Mouse (Mus musculus) layer of hippocampus, adult 18-20 months (tissue): ENCODE measurements around the gene Srrt. TPM values are rescaled to one million over a fixed set of nuclear protein-coding genes. Genes with fewer than 3 reads are reported as not detected.

Experiments
- DNase-seq, 2 experiments: peaks; one replicate each; pipeline ENCODE4 v3.0.0; 2022; ENCODE audit warnings: low spot score in 2 of 2
- microRNA-seq, 2 experiments: library from miRNA; unstranded; fragments of <30 nt; microRNA quantifications; one replicate each; pipeline ENCODE4 v1.2.0; 2021
- total RNA-seq, 2 experiments: library from RNA; stranded (reverse); gene quantifications; 2 replicates each; pipeline ENCODE4 v1.2.3; 2021

Srrt gene
- total RNA-seq, 2 experiments from 2014 or later: 202 to 234 TPM

DNA sequence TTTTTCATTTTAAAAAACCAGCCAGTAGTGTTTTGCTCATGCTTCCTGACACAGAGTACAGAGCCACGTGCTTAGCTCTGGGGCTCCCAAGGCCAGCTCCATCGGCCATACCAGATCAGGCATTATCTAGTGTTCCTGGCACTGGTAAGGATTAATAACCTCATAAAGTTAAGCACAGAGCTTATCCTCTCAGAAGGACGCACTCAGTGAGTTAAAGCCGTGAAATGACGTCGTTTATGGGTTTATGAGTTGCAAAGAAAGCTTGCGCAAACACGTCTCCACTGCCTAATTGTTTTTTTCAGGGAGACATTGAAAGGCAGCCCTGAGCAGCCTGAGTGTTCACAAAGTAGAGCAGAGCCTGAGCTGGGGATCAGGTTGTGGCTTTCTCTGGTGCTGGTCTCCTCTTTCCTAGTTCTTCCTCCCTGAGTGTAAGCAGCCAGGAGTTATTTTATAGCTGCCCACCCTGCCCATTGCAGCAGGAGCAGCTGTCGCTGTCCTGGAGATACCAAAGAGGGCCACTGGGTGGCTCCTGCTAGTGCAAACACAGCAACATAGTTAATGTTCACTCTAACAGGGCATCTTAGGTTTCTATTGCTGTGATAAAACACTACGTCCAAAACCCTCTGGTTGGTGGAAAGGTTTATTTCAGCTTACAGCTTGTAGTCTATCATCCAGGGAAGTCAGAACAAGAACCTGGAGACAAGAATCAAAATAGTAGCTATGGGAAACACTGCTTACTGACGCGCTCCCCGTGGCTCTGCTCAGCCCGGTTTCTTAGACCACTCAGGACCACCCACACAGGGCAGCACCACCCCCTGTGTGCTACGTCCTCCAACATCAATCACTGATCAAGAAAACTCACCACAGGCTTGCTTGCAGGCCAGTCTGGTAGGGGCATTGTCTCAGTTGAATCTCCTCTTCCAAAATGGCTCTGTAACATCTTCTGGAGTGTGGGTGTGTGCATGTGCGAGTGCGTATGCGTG lies 29.8 kb downstream of the Srrt start:
- no peak for DNase-seq

GRCm38 (mm10) chr5:137268131-137268910 lies 39.2 kb downstream of the Srrt start:
- DNase-seq: no peak

DNA sequence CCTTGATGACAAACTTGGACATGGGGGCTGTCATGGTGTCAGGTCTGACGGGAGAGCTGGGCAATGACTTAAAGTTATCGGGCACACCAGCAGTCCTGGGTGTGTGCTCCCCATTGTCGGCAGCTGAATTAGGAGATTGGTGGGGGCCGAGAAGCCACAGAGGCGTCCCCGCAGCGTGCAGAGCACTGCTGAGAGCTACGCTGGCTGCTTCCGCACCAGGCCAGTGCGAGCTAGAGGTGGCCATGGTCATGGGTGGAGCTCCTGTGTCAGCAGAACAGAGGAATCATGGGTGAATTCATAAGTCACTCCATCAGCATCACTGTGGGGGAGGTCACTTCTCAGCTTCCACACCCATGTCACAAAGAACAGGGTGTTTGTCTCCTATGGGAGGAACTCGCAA lies 42.7 kb downstream of the Srrt start:
- no peak for DNase-seq

DNA sequence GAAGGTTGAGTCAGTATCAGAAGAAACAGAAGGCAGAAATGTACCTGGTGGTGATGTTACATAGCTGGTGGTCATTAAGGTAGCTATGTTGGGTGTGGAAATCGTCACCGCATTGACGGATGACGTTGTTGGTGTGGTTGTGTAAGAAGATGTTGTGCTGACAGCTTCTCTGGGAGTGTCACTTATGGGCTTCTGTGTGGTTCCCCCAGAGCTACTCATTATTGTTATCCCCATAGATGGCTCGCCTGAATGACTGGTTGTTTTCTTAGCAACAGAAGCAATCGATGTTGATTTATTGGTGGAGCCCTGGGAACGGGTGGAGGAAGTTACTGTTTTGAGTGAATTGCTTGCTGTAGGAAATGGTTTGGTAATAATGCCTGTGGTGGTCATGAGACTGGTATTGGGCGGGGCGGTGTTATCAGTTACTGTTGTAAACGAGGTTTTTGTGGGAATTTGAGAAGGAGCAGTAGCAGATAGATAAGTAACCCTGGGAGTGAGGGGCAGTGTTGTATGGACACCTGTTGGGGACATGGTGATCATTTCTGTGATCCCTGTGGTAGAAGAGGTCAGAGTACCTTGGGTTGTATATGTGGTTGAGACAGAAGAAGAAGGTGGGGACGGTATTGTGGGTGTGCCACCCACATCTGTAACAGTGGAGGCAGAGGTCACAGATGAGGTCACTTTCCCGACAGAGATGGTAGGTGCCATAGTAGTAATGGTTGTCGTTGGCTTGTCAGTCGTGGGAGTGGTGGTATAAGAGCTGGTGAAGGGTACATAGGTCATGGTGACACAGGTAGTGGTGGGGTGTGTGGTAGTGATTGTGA lies 43.4 kb downstream of the Srrt start:
- no peak for DNase-seq

Small RNA genes lying within 50 kb of the gene (microRNA-seq; reads per million reads assigned to microRNA genes)
- gene Mir7036: 0.49 to 1.2 reads per million in 2 experiments
- 0 reads per million in 2 experiments for gene Mir8116

Other genes with a start within 250 kb of the Srrt start
- under 1 TPM; 0.40 to 0.94 TPM for gene Serpine1, start 235.4 kb downstream of the Srrt start, total RNA-seq
- 1 to 10 TPM; 5.9 to 6.0 TPM for gene Trim56, start 191.5 kb downstream of the Srrt start, total RNA-seq
- gene Muc3, start 158.4 kb downstream of the Srrt start, total RNA-seq: not detected
- gene Muc3a, start 95.3 kb downstream of the Srrt start, total RNA-seq: 1 to 10 TPM; 3.8 to 4.0 TPM
- 10 to 100 TPM; 55.3 to 56.2 TPM for gene Ache, start 20.2 kb downstream of the Srrt start, total RNA-seq
- gene Ufsp1, start 13.0 kb downstream of the Srrt start, total RNA-seq: 10 to 100 TPM; 10.9 to 11.7 TPM
- 1 to 10 TPM; 5.4 to 6.2 TPM for gene Trip6, start 6.7 kb upstream of the Srrt start, total RNA-seq
- 10 to 100 TPM; 21.6 to 23.7 TPM for gene Slc12a9, start 25.9 kb upstream of the Srrt start, total RNA-seq
- gene Ephb4, start 42.4 kb upstream of the Srrt start, total RNA-seq: 1 to 10 TPM; 4.5 to 4.7 TPM
- gene Zan, start 169.4 kb upstream of the Srrt start, total RNA-seq: under 1 TPM; 0.15 to 0.33 TPM
- gene Pop7, start 194.8 kb upstream of the Srrt start, total RNA-seq: 10 to 100 TPM; 33.2 to 34.6 TPM
- 10 to 100 TPM; 64.1 to 65.4 TPM for gene Gigyf1, start 210.9 kb upstream of the Srrt start, total RNA-seq
- gene Epo, start 225.6 kb upstream of the Srrt start, total RNA-seq: not detected
- gene Gnb2, start 225.8 kb upstream of the Srrt start, total RNA-seq: 100 to 1,000 TPM; 573 to 580 TPM
- 100 to 1,000 TPM; 118 to 136 TPM for gene Actl6b, start 245.8 kb upstream of the Srrt start, total RNA-seq